Mouse (Mus musculus) ES-E14 (cell line): Measurements from ENCODE around the gene Thap12. TPM values are rescaled to one million over a fixed set of nuclear protein-coding genes. Genes with fewer than 3 reads are reported as not detected.

ENCODE experiments used
- DNase-seq: peaks from one replicate; pipeline ENCODE4 v3.0.0-alpha.2; 2013; ENCODE audit warnings: low read depth, low spot score
- H3K27ac ChIP-seq: 2 replicates; pipeline ENCODE4 v1.5.1; 2012; ENCODE audit warnings: low read depth, mild to moderate bottlenecking, low read length, moderate library complexity, mixed read lengths; ENCODE audit not compliant: poor library complexity, insufficient read depth, severe bottlenecking
- H3K36me3 ChIP-seq: 2 replicates; pipeline ENCODE4 v1.6.1; 2012; ENCODE audit warnings: mild to moderate bottlenecking, low read length, moderate library complexity, mixed read lengths; ENCODE audit not compliant: control insufficient read depth, poor library complexity, insufficient read depth, severe bottlenecking
- H3K4me1 ChIP-seq, 2 experiments: fragments of 150-350 bp in 1 of 2; sonication (generic) in 1 of 2; 2 replicates each; pipeline ENCODE4 v1.6.1; 2012; ENCODE audit warnings: low read length in 2 of 2, mild to moderate bottlenecking in 1 of 2, mixed read lengths in 1 of 2; ENCODE audit not compliant: control insufficient read depth in 2 of 2, insufficient read depth in 2 of 2, poor library complexity in 1 of 2
- H3K4me3 ChIP-seq, 2 experiments: fragments of 150-350 bp in 1 of 2; sonication (generic) in 1 of 2; 2 replicates each; pipeline ENCODE4 v1.5.1; 2012; ENCODE audit warnings: low read length in 2 of 2, low read depth in 1 of 2, mild to moderate bottlenecking in 1 of 2, mixed read lengths in 1 of 2; ENCODE audit not compliant: insufficient read depth in 1 of 2, poor library complexity in 1 of 2, severe bottlenecking in 1 of 2
- H3K9ac ChIP-seq: 2 replicates; pipeline ENCODE4 v1.6.1; 2012; ENCODE audit warnings: low read depth, mild to moderate bottlenecking, low read length, mixed read lengths; ENCODE audit not compliant: poor library complexity, insufficient read depth, severe bottlenecking
- H3K9me3 ChIP-seq: fragments of 150-350 bp; sonication (generic); 2 replicates; pipeline ENCODE4 v1.6.1; 2012; ENCODE audit warnings: low read depth, mild to moderate bottlenecking, low read length; ENCODE audit not compliant: control insufficient read depth, insufficient read depth
- CHD2 ChIP-seq: IDR thresholded peaks from 2 replicates; pipeline ENCODE4 v1.6.1; 2014; ENCODE audit warnings: mild to moderate bottlenecking, low read depth, low read length, inconsistent platforms
- HCFC1 ChIP-seq: IDR thresholded peaks from 2 replicates; pipeline ENCODE4 v1.6.1; 2012; ENCODE audit warnings: low read length, inconsistent platforms, borderline replicate concordance; ENCODE audit not compliant: insufficient read depth
- MAFK ChIP-seq: IDR thresholded peaks from 2 replicates; pipeline ENCODE4 v1.6.1; 2014; ENCODE audit warnings: mild to moderate bottlenecking, low read depth, low read length, inconsistent platforms; ENCODE audit not compliant: insufficient read depth
- ZC3H11A ChIP-seq: IDR thresholded peaks from 2 replicates; pipeline ENCODE4 v1.6.1; 2012; ENCODE audit warnings: low read depth, mild to moderate bottlenecking, inconsistent platforms, low read length, borderline replicate concordance
- ZNF384 ChIP-seq: IDR thresholded peaks from 2 replicates; pipeline ENCODE4 v1.6.1; 2012; ENCODE audit warnings: low read depth, low read length, inconsistent platforms
- in situ Hi-C, 2 experiments: fragments of 600-800 bp; cut with MboI; formaldehyde crosslinking; loops; one replicate each; pipeline ENCODE4 v1.15.1; 2025; ENCODE audit warnings: low sequenced_read_pairs in 2 of 2, inconsistent platforms in 1 of 2; ENCODE audit not compliant: unreplicated experiment in 2 of 2
- total RNA-seq: library from RNA; depleted of rRNA; stranded (reverse); fragments of 300-350 nt; gene quantifications from 2 replicates; pipeline ENCODE4 v1.2.3, GENCODE M21; 2012

The Thap12 gene
- total RNA-seq, 1 experiment = 29.9 TPM

DNA sequence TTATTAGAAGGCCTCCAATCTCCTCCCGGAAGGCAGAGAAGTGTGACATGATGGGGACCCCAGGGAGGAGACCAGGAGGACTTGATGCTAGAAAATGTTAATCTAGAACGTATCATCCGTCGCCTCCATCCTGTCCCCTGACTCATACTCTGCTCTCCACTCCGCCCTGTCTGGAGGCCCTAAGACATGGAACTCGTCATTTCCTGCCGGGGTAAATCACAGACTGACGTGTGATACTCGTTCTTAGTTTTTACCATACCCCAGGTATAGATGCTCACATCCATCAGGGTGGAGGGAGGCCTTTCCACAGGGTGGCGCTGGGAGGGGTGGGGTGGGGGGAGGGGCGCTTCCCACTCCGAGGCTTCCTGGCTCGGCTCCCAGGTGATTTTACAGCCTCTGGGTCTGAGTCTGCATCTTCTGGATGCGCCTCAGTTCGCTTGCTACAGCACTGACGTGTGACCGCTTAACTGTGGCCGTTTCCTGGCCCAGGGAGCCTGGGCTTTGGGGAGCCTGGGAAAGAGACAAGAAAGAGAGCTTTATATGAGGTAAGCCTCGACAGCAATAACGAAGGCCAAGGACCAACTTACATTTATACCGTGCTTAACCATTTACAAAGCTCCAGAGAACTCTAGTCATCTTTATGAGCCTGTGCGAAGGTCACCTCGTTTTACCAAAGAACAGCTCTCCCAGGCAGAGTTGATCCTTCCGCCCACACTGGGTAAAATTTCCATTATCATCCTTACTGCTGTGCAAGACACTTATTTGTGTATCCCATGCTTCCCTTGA, 9.9 kb upstream of the Thap12 start:
- Histone ChIP-seq H3K36me3 (no peaks in the 10 kb centered on the region), H3K27ac (no peak overlapping the region), H3K4me3 (no peak overlapping the region), H3K9me3 (no peaks in the 10 kb centered on the region), H3K9ac (no peak overlapping the region), H3K4me1 (no peaks in the 10 kb centered on the region)
- in situ Hi-C loops = loop anchor here in 1 of 2 experiments (25.0 kb wide), 1 partner anchor 206 kb away; the partner anchor contains the start of gene Lrrc32
- no peak for DNase-seq
- TF ChIP-seq MAFK (no peak), CHD2 (no peak), ZC3H11A (no peak), HCFC1 (no peak), ZNF384 (no peak)

GRCm38 (mm10) chr7:98694046-98694445, 8.9 kb upstream of the Thap12 start:
- no peaks in the 10 kb centered on the region for H3K4me1 ChIP-seq
- DNase-seq = no peak
- H3K9ac ChIP-seq = no peak overlapping the region
- no peak overlapping the region for H3K27ac ChIP-seq
- TF ChIP-seq MAFK (no peak), ZNF384 (no peak), HCFC1 (no peak), CHD2 (no peak), ZC3H11A (no peak)
- H3K36me3 ChIP-seq = no peaks in the 10 kb centered on the region
- no peak overlapping the region for H3K4me3 ChIP-seq
- in situ Hi-C loops = loop anchor here in 1 of 2 experiments (25.0 kb wide), 1 partner anchor 207 kb away; the partner anchor contains the start of gene Lrrc32
- H3K9me3 ChIP-seq = no peaks in the 10 kb centered on the region

GRCm38 (mm10) chr7:98697496-98697895, 5.4 kb upstream of the Thap12 start:
- in situ Hi-C loops = loop anchor here in 1 of 2 experiments (25.0 kb wide), 1 partner anchor 210 kb away; the partner anchor contains the start of gene Lrrc32
- Histone ChIP-seq H3K27ac (no peak overlapping the region), H3K36me3 (no peaks in the 10 kb centered on the region; the same call in 1 of the 2 replicates), H3K4me3 (no peak overlapping the region), H3K9me3 (no peaks in the 10 kb centered on the region), H3K4me1 (peaks cover 0 to 2% of the 10 kb centered on the region in 2 experiments; a peak in 1 of 4 replicates), H3K9ac (no peak overlapping the region)
- DNase-seq = no peak
- no peak for TF ChIP-seq MAFK
- TF ChIP-seq HCFC1 = no peak
- TF ChIP-seq CHD2 = no peak
- TF ChIP-seq ZNF384 = no peak
- TF ChIP-seq ZC3H11A = no peak

GRCm38 (mm10) chr7:98698041-98698440, 4.9 kb upstream of the Thap12 start:
- TF ChIP-seq HCFC1 (no peak), ZC3H11A (no peak)
- H3K4me3 ChIP-seq = no peak overlapping the region
- peaks cover 0 to 2% of the 10 kb centered on the region in 2 experiments; a peak in 1 of 4 replicates for H3K4me1 ChIP-seq
- no peaks in the 10 kb centered on the region; the same call in 1 of the 2 replicates for H3K36me3 ChIP-seq
- in situ Hi-C loops = loop anchor here in 1 of 2 experiments (25.0 kb wide), 1 partner anchor 211 kb away; the partner anchor contains the start of gene Lrrc32
- no peak overlapping the region for H3K9ac ChIP-seq
- no peak overlapping the region for H3K27ac ChIP-seq
- H3K9me3 ChIP-seq = no peaks in the 10 kb centered on the region
- DNase-seq = no peak

- TF ChIP-seq ZC3H11A (no peak), ZNF384 (no peak), HCFC1 (no peak), CHD2 (no peak), MAFK (no peak)
- no peak for DNase-seq
- Histone ChIP-seq H3K4me3 (no peak overlapping the region), H3K9ac (no peak overlapping the region), H3K27ac (no peak overlapping the region), H3K36me3 (no peaks in the 10 kb centered on the region; the same call in 1 of the 2 replicates), H3K4me1 (peaks cover 0 to 2% of the 10 kb centered on the region in 2 experiments; a peak in 1 of 4 replicates), H3K9me3 (no peaks in the 10 kb centered on the region)
- in situ Hi-C loops = loop anchor here in 1 of 2 experiments (25.0 kb wide), 1 partner anchor 211 kb away; the partner anchor contains the start of gene Lrrc32
Observed at GRCm38 (mm10) chr7:98698590-98698989, 4.3 kb upstream of the Thap12 start.
